Mouse (Mus musculus) kidney, adult 11 months (tissue): ENCODE results near the gene Psma5.

ENCODE experiments used
- DNase-seq: peaks from one replicate; pipeline ENCODE4 v3.0.0; 2022

Gene Psma5

GRCm38 (mm10) chr3:108310921-108311341 is 54.2 kb downstream of the Psma5 start:
- DNase-seq: no peak

GRCm38 (mm10) chr3:108311688-108312087 is 55.0 kb downstream of the Psma5 start:
- no peak for DNase-seq

- no peak for DNase-seq
These were observed 55.7 kb downstream of the Psma5 start for GRCm38 (mm10) chr3:108312414-108312813.

- no peak for DNase-seq
These were observed 56.4 kb downstream of the Psma5 start for GRCm38 (mm10) chr3:108313138-108313537.

GRCm38 (mm10) chr3:108314038-108314675 is 57.4 kb downstream of the Psma5 start:
- no peak for DNase-seq

- DNase-seq: no peak
These were observed 61.8 kb downstream of the Psma5 start for GRCm38 (mm10) chr3:108318517-108318916.

- no peak for DNase-seq
These were observed 64.9 kb downstream of the Psma5 start for GRCm38 (mm10) chr3:108321671-108322070.

- DNase-seq: no peak
These were observed 65.4 kb downstream of the Psma5 start for GRCm38 (mm10) chr3:108322136-108322535.

GRCm38 (mm10) chr3:108322962-108323361 is 66.2 kb downstream of the Psma5 start:
- DNase-seq: no peak

- DNase-seq: no peak
These were observed 68.1 kb downstream of the Psma5 start for GRCm38 (mm10) chr3:108324837-108325236.

- DNase-seq: no peak
These were observed 68.8 kb downstream of the Psma5 start for GRCm38 (mm10) chr3:108325521-108325920.

- DNase-seq: no peak
These were observed 70.5 kb downstream of the Psma5 start for GRCm38 (mm10) chr3:108327275-108327674.

- no peak for DNase-seq
These were observed 71.2 kb downstream of the Psma5 start for GRCm38 (mm10) chr3:108327916-108328315.

GRCm38 (mm10) chr3:108328441-108328841 is 71.7 kb downstream of the Psma5 start:
- DNase-seq: peak; percentile 14
